Mouse (Mus musculus) kidney, adult 2 months (tissue): ENCODE results near the gene Atp6v0d1.

Experiments
- CTCF ChIP-seq: fragments of 200-500 bp; conservative IDR thresholded peaks from 2 replicates; pipeline ENCODE4 v1.5.1; 2011; ENCODE audit warnings: low read depth, mild to moderate bottlenecking, control low read depth, low read length, moderate library complexity, mixed read lengths; ENCODE audit not compliant: insufficient read depth, insufficient read length
- POLR2A ChIP-seq: fragments of 200-500 bp; IDR thresholded peaks from one replicate; pipeline ENCODE4 v1.6.1; 2011; ENCODE audit warnings: low read depth, low read length, control low read depth

DNA sequence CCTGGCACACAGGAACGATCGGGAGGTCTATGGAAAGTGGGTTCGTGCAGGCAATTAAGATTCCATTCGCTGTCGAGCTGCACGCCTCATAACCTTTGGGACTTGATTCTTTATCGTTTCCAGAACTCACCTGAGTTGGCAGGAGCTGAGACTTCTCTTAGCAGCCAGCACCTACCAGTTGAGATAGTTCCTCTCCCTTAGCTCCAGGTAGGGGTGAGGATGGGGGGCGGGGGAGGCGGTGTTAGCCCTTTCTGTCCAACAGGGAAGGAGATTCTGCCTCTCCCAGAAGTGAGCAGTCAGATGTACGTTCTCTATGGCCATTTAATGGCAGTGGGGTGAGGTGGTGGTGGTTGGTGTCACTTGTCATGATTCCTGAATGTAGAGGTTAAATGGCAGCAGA is 41.2 kb upstream of the Atp6v0d1 start:
- TF ChIP-seq CTCF (no peak), POLR2A (no peak)
